Mouse (Mus musculus) embryonic facial prominence, embryonic 10.5 days (tissue): Measurements from ENCODE around the gene Tmem161a. TPM values are rescaled to one million over a fixed set of nuclear protein-coding genes. Genes with fewer than 3 reads are reported as not detected.

Source experiments
- DNase-seq: peaks from one replicate; pipeline ENCODE4 v3.0.0-alpha.2; 2017; ENCODE audit warnings: low spot score
- H3K27ac ChIP-seq: fragments of 300-500 bp; sonication (generic); replicated peaks from 2 replicates; pipeline ENCODE4 v1.5.1; 2016; ENCODE audit warnings: mild to moderate bottlenecking
- H3K27me3 ChIP-seq: fragments of 300-500 bp; sonication (generic); replicated peaks from 2 replicates; pipeline ENCODE4 v1.6.1; 2016; ENCODE audit warnings: low read depth, mild to moderate bottlenecking; ENCODE audit not compliant: poor library complexity, severe bottlenecking
- H3K36me3 ChIP-seq: fragments of 300-500 bp; sonication (generic); replicated peaks from 2 replicates; pipeline ENCODE4 v1.6.1; 2016; ENCODE audit warnings: mild to moderate bottlenecking, moderate library complexity
- H3K4me1 ChIP-seq: fragments of 300-500 bp; sonication (generic); 2 replicates; pipeline ENCODE4 v1.6.1; 2016
- H3K4me3 ChIP-seq: fragments of 300-500 bp; sonication (generic); 2 replicates; pipeline ENCODE4 v1.5.1; 2016; ENCODE audit warnings: mild to moderate bottlenecking, moderate library complexity
- H3K9me3 ChIP-seq: fragments of 300-500 bp; sonication (generic); 2 replicates; pipeline ENCODE4 v1.6.1; 2016; ENCODE audit warnings: mild to moderate bottlenecking
- WGBS: fragments of 180-500 bp; shearing (Covaris S2); methylation state at CpG from one replicate; pipeline ENCODE4 v1.1.7; 2016; 5-methylcytosine and 5-hydroxymethylcytosine counted together
- polyA plus RNA-seq: library from polyadenylated mRNA; unstranded; fragments of >200 nt; fragmentation: Nextera tagmentation; extraction: Ambion mirVana; gene quantifications from 2 replicates; pipeline ENCODE4 v1.2.1, GENCODE M21; 2016

The Tmem161a gene
- polyA plus RNA-seq, 1 experiment from 2014 or later = 66.1 TPM

- WGBS = 56% methylated on average over 1 of the region's 1 CpGs
- Histone ChIP-seq H3K27ac (no peak overlapping the region), H3K36me3 (peaks cover 3% of the 10 kb centered on the region; the same call in 1 of the 2 replicates), H3K4me3 (no peak overlapping the region), H3K9me3 (no peaks in the 10 kb centered on the region), H3K4me1 (peaks cover 24% of the 10 kb centered on the region), H3K27me3 (peaks cover 2% of the 10 kb centered on the region)
- DNase-seq = no peak
Observed at GRCm38 (mm10) chr8:70216566-70216965, 44.4 kb downstream of the Tmem161a start.

- H3K9me3 ChIP-seq = no peaks in the 10 kb centered on the region
- H3K27me3 ChIP-seq = no peaks in the 10 kb centered on the region; the same call in 1 of the 2 replicates
- no peak overlapping the region for H3K4me3 ChIP-seq
- peaks cover 16% of the 10 kb centered on the region for H3K4me1 ChIP-seq
- DNase-seq = no peak
- H3K36me3 ChIP-seq = peaks cover 12% of the 10 kb centered on the region
- H3K27ac ChIP-seq = no peak overlapping the region
Observed at GRCm38 (mm10) chr8:70217441-70217840, 45.3 kb downstream of the Tmem161a start.

- Histone ChIP-seq H3K27ac (no peak overlapping the region), H3K4me1 (peaks cover 10% of the 10 kb centered on the region), H3K27me3 (no peaks in the 10 kb centered on the region; the same call in 1 of the 2 replicates), H3K9me3 (no peaks in the 10 kb centered on the region), H3K36me3 (peaks cover 29% of the 10 kb centered on the region), H3K4me3 (no peak overlapping the region)
- WGBS = 58% methylated on average over 5 of the region's 5 CpGs
- DNase-seq = no peak
Observed at GRCm38 (mm10) chr8:70219107-70219684, 47.0 kb downstream of the Tmem161a start.

GRCm38 (mm10) chr8:70220236-70220840, 48.2 kb downstream of the Tmem161a start:
- H3K27me3 ChIP-seq = no peaks in the 10 kb centered on the region; the same call in 1 of the 2 replicates
- H3K36me3 ChIP-seq = peaks cover 41% of the 10 kb centered on the region
- 70% methylated on average over 8 of the region's 8 CpGs for WGBS

GRCm38 (mm10) chr8:70220911-70221310, 48.8 kb downstream of the Tmem161a start:
- Histone ChIP-seq H3K27ac (no peak overlapping the region), H3K9me3 (no peaks in the 10 kb centered on the region), H3K4me1 (peaks cover 10% of the 10 kb centered on the region), H3K36me3 (peaks cover 46% of the 10 kb centered on the region), H3K27me3 (no peaks in the 10 kb centered on the region; the same call in 1 of the 2 replicates), H3K4me3 (no peak overlapping the region)
- no peak for DNase-seq
- WGBS = 93% methylated on average over 3 of the region's 3 CpGs

More at GRCm38 (mm10) chr8:70220236-70220840, 48.2 kb downstream of the Tmem161a start:
- no peak overlapping the region for H3K4me3 ChIP-seq
- H3K9me3 ChIP-seq = no peaks in the 10 kb centered on the region
- DNase-seq = no peak
- H3K27ac ChIP-seq = no peak overlapping the region
- H3K4me1 ChIP-seq = peaks cover 10% of the 10 kb centered on the region

- no peak overlapping the region for H3K4me3 ChIP-seq
- H3K9me3 ChIP-seq = no peaks in the 10 kb centered on the region
- peaks cover 10% of the 10 kb centered on the region for H3K4me1 ChIP-seq
- DNase-seq = no peak
- H3K27me3 ChIP-seq = no peaks in the 10 kb centered on the region; the same call in 1 of the 2 replicates
- H3K36me3 ChIP-seq = peaks cover 47% of the 10 kb centered on the region
- 96% methylated on average over 12 of the region's 12 CpGs for WGBS
- H3K27ac ChIP-seq = no peak overlapping the region
Observed at GRCm38 (mm10) chr8:70222041-70222440, 49.9 kb downstream of the Tmem161a start.

GRCm38 (mm10) chr8:70223341-70223740, 51.2 kb downstream of the Tmem161a start:
- Histone ChIP-seq H3K9me3 (no peaks in the 10 kb centered on the region), H3K27ac (no peak overlapping the region), H3K36me3 (peaks cover 56% of the 10 kb centered on the region), H3K27me3 (no peaks in the 10 kb centered on the region; the same call in 1 of the 2 replicates), H3K4me1 (peaks cover 12% of the 10 kb centered on the region), H3K4me3 (no peak overlapping the region)
- 56% methylated on average over 6 of the region's 6 CpGs for WGBS
- peak; percentile 45 for DNase-seq

- DNase-seq = no peak
- H3K27ac ChIP-seq = no peak overlapping the region
- no peaks in the 10 kb centered on the region for H3K27me3 ChIP-seq
- peaks cover 68% of the 10 kb centered on the region for H3K36me3 ChIP-seq
- no peaks in the 10 kb centered on the region for H3K9me3 ChIP-seq
- 41% methylated on average over 4 of the region's 4 CpGs for WGBS
- H3K4me3 ChIP-seq = no peak overlapping the region
- peaks cover 3% of the 10 kb centered on the region for H3K4me1 ChIP-seq
Observed at GRCm38 (mm10) chr8:70227997-70228396, 55.8 kb downstream of the Tmem161a start.

GRCm38 (mm10) chr8:70230837-70231236, 58.7 kb downstream of the Tmem161a start:
- no peaks in the 10 kb centered on the region for H3K27me3 ChIP-seq
- no peak overlapping the region for H3K27ac ChIP-seq
- no peaks in the 10 kb centered on the region for H3K9me3 ChIP-seq
- DNase-seq = no peak
- H3K4me3 ChIP-seq = no peak overlapping the region
- H3K36me3 ChIP-seq = peaks cover 40% of the 10 kb centered on the region
- peaks cover 20% of the 10 kb centered on the region for H3K4me1 ChIP-seq
- 91% methylated on average over 9 of the region's 9 CpGs for WGBS

Other genes starting within 250 kb of the Tmem161a start
- gene Gatad2a, start 176.0 kb upstream of the Tmem161a start, polyA plus RNA-seq = 57.3 and 59.9 TPM in 2 replicates
- gene Mau2, start 129.6 kb upstream of the Tmem161a start, polyA plus RNA-seq = 63.9 and 67.3 TPM in 2 replicates
- 53.5 and 56.5 TPM in 2 replicates for gene Sugp1, start 129.5 kb upstream of the Tmem161a start, polyA plus RNA-seq
- 0.47 and 0.80 TPM in 2 replicates for gene Tm6sf2, start 99.4 kb upstream of the Tmem161a start, polyA plus RNA-seq
- gene Hapln4, start 88.9 kb upstream of the Tmem161a start, polyA plus RNA-seq = 0.14 and 0.24 TPM in 2 replicates
- 6.2 and 6.8 TPM in 2 replicates for gene Ncan, start 51.5 kb upstream of the Tmem161a start, polyA plus RNA-seq
- gene Nr2c2ap, start 41.0 kb upstream of the Tmem161a start, polyA plus RNA-seq = 32.0 and 33.4 TPM in 2 replicates
- 22.4 and 25.2 TPM in 2 replicates for gene Rfxank, start 33.2 kb upstream of the Tmem161a start, polyA plus RNA-seq
- 45.8 and 46.8 TPM in 2 replicates for gene Borcs8, start 32.9 kb upstream of the Tmem161a start, polyA plus RNA-seq
- 0.69 and 0.70 TPM in 2 replicates for gene Mef2b, start 32.6 kb upstream of the Tmem161a start, polyA plus RNA-seq
- gene Slc25a42, start 39.9 kb downstream of the Tmem161a start, polyA plus RNA-seq = 2.6 and 2.9 TPM in 2 replicates
- 47.0 and 50.8 TPM in 2 replicates for gene Sugp2, start 61.9 kb downstream of the Tmem161a start, polyA plus RNA-seq
- gene Armc6, start 62.1 kb downstream of the Tmem161a start, polyA plus RNA-seq = 30.8 and 31.9 TPM in 2 replicates
- 121 and 130 TPM in 2 replicates for gene Homer3, start 110.5 kb downstream of the Tmem161a start, polyA plus RNA-seq
- gene Ddx49, start 130.1 kb downstream of the Tmem161a start, polyA plus RNA-seq = 51.0 and 58.1 TPM in 2 replicates
- 293 and 297 TPM in 2 replicates for gene Cope, start 130.2 kb downstream of the Tmem161a start, polyA plus RNA-seq
- gene Cers1, start 143.4 kb downstream of the Tmem161a start, polyA plus RNA-seq = 2.3 and 4.1 TPM in 2 replicates
- 5.6 and 5.7 TPM in 2 replicates for gene Gdf1, start 157.5 kb downstream of the Tmem161a start, polyA plus RNA-seq
- 21.9 and 22.1 TPM in 2 replicates for gene Upf1, start 180.9 kb downstream of the Tmem161a start, polyA plus RNA-seq
- gene Comp, start 201.2 kb downstream of the Tmem161a start, polyA plus RNA-seq = 0.19 and 0.37 TPM in 2 replicates